Mouse (Mus musculus) lung, adult 2 months (tissue): Measurements from ENCODE around the gene Kif1bp.
A peak's percentile ranks its signal among the peaks of the same experiment; 100 is the strongest.

Experiments used
- CTCF ChIP-seq: fragments of 200-500 bp; IDR thresholded peaks from 2 replicates; pipeline ENCODE4 v1.5.1; 2011; ENCODE audit warnings: mild to moderate bottlenecking, low read length, control low read depth; ENCODE audit not compliant: insufficient read depth
- POLR2A ChIP-seq: fragments of 200-500 bp; IDR thresholded peaks from 2 replicates; pipeline ENCODE4 v1.6.1; 2011; ENCODE audit warnings: low read depth, mild to moderate bottlenecking, control low read depth, low read length, borderline replicate concordance; ENCODE audit errors: extremely low read depth

DNA sequence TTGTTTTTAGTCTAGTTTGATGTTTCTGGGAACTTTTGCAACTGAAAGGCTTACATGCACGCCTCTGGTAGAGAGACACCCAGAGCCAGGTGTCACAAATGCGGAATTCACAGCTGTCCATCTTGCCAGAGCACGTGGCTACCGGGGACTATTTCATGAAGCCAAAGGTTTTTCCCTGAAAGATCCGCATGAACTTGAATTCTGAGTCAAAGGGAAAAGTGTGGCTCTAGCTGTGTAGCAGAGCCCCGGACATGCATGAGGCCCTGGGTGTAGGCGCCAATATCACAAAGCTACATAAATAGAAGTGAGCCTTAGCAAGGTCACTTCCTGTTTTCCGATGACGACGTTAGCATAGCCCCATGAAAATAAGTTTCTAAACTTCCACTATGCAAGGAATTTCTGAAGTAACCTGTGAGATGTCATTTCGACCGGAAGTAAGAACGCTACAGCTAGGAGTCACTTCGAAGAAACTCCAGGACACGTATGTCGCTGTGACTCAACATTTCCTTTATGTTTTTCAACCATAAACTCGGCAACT, 72.2 kb downstream of the Kif1bp start:
- TF ChIP-seq CTCF (no peak), POLR2A (peak; percentile 9; the same call in 1 of the 2 replicates)
